Mouse (Mus musculus): ENCODE results near the gene Elfn1. TPM values are rescaled to one million over a fixed set of nuclear protein-coding genes. Genes with fewer than 3 reads are reported as not detected.

Elfn1 gene
- 9.7 and 14.6 TPM in 2 replicates for polyA plus RNA-seq (2012; rRNA removed)

GRCm38 (mm10) chr5:139907714-139908242 is at the start of gene Elfn1:
Elfn1 (plus strand) TSS chr5:139907943.
- no peak for TF ChIP-seq POLR2A (IDR thresholded peaks at IDR 0.05; ENCODE audit: borderline replicate concordance, extremely low read depth, insufficient read depth, insufficient read length, poor library complexity, severe bottlenecking)
- no peak for TF ChIP-seq CTCF (IDR thresholded peaks at IDR 0.05; ENCODE audit: borderline replicate concordance, extremely low read depth, insufficient read depth, insufficient read length)
- no peak for DNase-seq (ENCODE audit: low read depth)

- DNase-seq (ENCODE audit: low read depth) = peak; percentile 86
- TF ChIP-seq POLR2A (IDR thresholded peaks at IDR 0.05; ENCODE audit: borderline replicate concordance, extremely low read depth, insufficient read depth, insufficient read length, poor library complexity, severe bottlenecking) (no peak), CTCF (IDR thresholded peaks at IDR 0.05; ENCODE audit: borderline replicate concordance, extremely low read depth, insufficient read depth, insufficient read length) (no peak)
Measured at GRCm38 (mm10) chr5:139860328-139861104, 47.2 kb upstream of the Elfn1 start.

- TF ChIP-seq CTCF (IDR thresholded peaks at IDR 0.05; ENCODE audit: borderline replicate concordance, extremely low read depth, insufficient read depth, insufficient read length) (no peak), POLR2A (IDR thresholded peaks at IDR 0.05; ENCODE audit: borderline replicate concordance, extremely low read depth, insufficient read depth, insufficient read length, poor library complexity, severe bottlenecking) (no peak)
- peak; percentile 92 for DNase-seq (ENCODE audit: low read depth)
Measured at GRCm38 (mm10) chr5:139862759-139863158, 45.0 kb upstream of the Elfn1 start.

GRCm38 (mm10) chr5:139870886-139871285 is 36.9 kb upstream of the Elfn1 start:
- no peak for DNase-seq (ENCODE audit: low read depth)
- TF ChIP-seq POLR2A (IDR thresholded peaks at IDR 0.05; ENCODE audit: borderline replicate concordance, extremely low read depth, insufficient read depth, insufficient read length, poor library complexity, severe bottlenecking) = no peak
- no peak for TF ChIP-seq CTCF (IDR thresholded peaks at IDR 0.05; ENCODE audit: borderline replicate concordance, extremely low read depth, insufficient read depth, insufficient read length)

GRCm38 (mm10) chr5:139871526-139871925 is 36.2 kb upstream of the Elfn1 start:
- TF ChIP-seq CTCF (IDR thresholded peaks at IDR 0.05; ENCODE audit: borderline replicate concordance, extremely low read depth, insufficient read depth, insufficient read length) = no peak
- TF ChIP-seq POLR2A (IDR thresholded peaks at IDR 0.05; ENCODE audit: borderline replicate concordance, extremely low read depth, insufficient read depth, insufficient read length, poor library complexity, severe bottlenecking) = no peak
- DNase-seq (ENCODE audit: low read depth) = no peak

GRCm38 (mm10) chr5:139877563-139877962 is 30.2 kb upstream of the Elfn1 start:
- DNase-seq (ENCODE audit: low read depth) = no peak
- TF ChIP-seq POLR2A (IDR thresholded peaks at IDR 0.05; ENCODE audit: borderline replicate concordance, extremely low read depth, insufficient read depth, insufficient read length, poor library complexity, severe bottlenecking) = no peak
- TF ChIP-seq CTCF (IDR thresholded peaks at IDR 0.05; ENCODE audit: borderline replicate concordance, extremely low read depth, insufficient read depth, insufficient read length) = no peak

- TF ChIP-seq CTCF (IDR thresholded peaks at IDR 0.05; ENCODE audit: borderline replicate concordance, extremely low read depth, insufficient read depth, insufficient read length) (no peak), POLR2A (IDR thresholded peaks at IDR 0.05; ENCODE audit: borderline replicate concordance, extremely low read depth, insufficient read depth, insufficient read length, poor library complexity, severe bottlenecking) (no peak)
- no peak for DNase-seq (ENCODE audit: low read depth)
Measured at GRCm38 (mm10) chr5:139879694-139880093, 28.0 kb upstream of the Elfn1 start.

- DNase-seq (ENCODE audit: low read depth) = no peak
- TF ChIP-seq POLR2A (IDR thresholded peaks at IDR 0.05; ENCODE audit: borderline replicate concordance, extremely low read depth, insufficient read depth, insufficient read length, poor library complexity, severe bottlenecking) (no peak), CTCF (IDR thresholded peaks at IDR 0.05; ENCODE audit: borderline replicate concordance, extremely low read depth, insufficient read depth, insufficient read length) (peak; percentile 26; the same call in 1 of the 2 replicates)
Measured at GRCm38 (mm10) chr5:139881161-139881560, 26.6 kb upstream of the Elfn1 start.

GRCm38 (mm10) chr5:139888624-139889023 is 19.1 kb upstream of the Elfn1 start:
- DNase-seq (ENCODE audit: low read depth) = peak; percentile 69
- TF ChIP-seq CTCF (IDR thresholded peaks at IDR 0.05; ENCODE audit: borderline replicate concordance, extremely low read depth, insufficient read depth, insufficient read length) (no peak), POLR2A (IDR thresholded peaks at IDR 0.05; ENCODE audit: borderline replicate concordance, extremely low read depth, insufficient read depth, insufficient read length, poor library complexity, severe bottlenecking) (no peak)

GRCm38 (mm10) chr5:139889370-139889769 is 18.4 kb upstream of the Elfn1 start:
- peak; percentile 78 for DNase-seq (ENCODE audit: low read depth)
- no peak for TF ChIP-seq CTCF (IDR thresholded peaks at IDR 0.05; ENCODE audit: borderline replicate concordance, extremely low read depth, insufficient read depth, insufficient read length)
- TF ChIP-seq POLR2A (IDR thresholded peaks at IDR 0.05; ENCODE audit: borderline replicate concordance, extremely low read depth, insufficient read depth, insufficient read length, poor library complexity, severe bottlenecking) = no peak

GRCm38 (mm10) chr5:139892326-139892994 is 15.3 kb upstream of the Elfn1 start:
- DNase-seq (ENCODE audit: low read depth) = peak; percentile 90

More at GRCm38 (mm10) chr5:139892326-139892994, 15.3 kb upstream of the Elfn1 start:
- no peak for TF ChIP-seq POLR2A (IDR thresholded peaks at IDR 0.05; ENCODE audit: borderline replicate concordance, extremely low read depth, insufficient read depth, insufficient read length, poor library complexity, severe bottlenecking)
- TF ChIP-seq CTCF (IDR thresholded peaks at IDR 0.05; ENCODE audit: borderline replicate concordance, extremely low read depth, insufficient read depth, insufficient read length) = no peak
